Mouse (Mus musculus): ENCODE measurements at regions not wholly inside any gene's neighbourhood (a gene's known extent, or its start where the extent isn't known, plus 50 kb on each side); places are given as distances from the start of the nearest gene placed in this dataset.

- TF ChIP-seq CTCF (conservative IDR thresholded peaks at IDR 0.05; ENCODE audit: low read length) (no peak), NANOG (IDR thresholded peaks at IDR 0.05; ENCODE audit: borderline replicate concordance, low read length) (no peak), POU5F1 (IDR thresholded peaks at IDR 0.05; ENCODE audit: borderline replicate concordance, low read length) (no peak)
These were observed 315.7 kb upstream of the Spred2 start for GRCm38 (mm10) chr11:19608523-19608922.

Data from E14TG2a.4 (cell line).